Mouse (Mus musculus) layer of hippocampus, postnatal 25 days (tissue): ENCODE results near the gene Aco1. TPM values are rescaled to one million over a fixed set of nuclear protein-coding genes. Genes with fewer than 3 reads are reported as not detected.
"Not testable (repeated sequence)": the region's sequence is repeated elsewhere in the genome, so short reads cannot be mapped to it uniquely, and the experiment has no call there.

Source experiments
- DNase-seq, 2 experiments: peaks; one replicate each; pipeline ENCODE4 v3.0.0; 2022; ENCODE audit warnings: mixed read lengths in 2 of 2, low spot score in 1 of 2; ENCODE audit errors: extremely low spot score in 1 of 2
- total RNA-seq, 2 experiments: library from RNA; stranded (reverse); gene quantifications; 2 replicates each; pipeline ENCODE4 v1.2.3; 2021

The Aco1 gene
- total RNA-seq: 10 to 100 TPM; 30.9 to 34.8 TPM

DNA sequence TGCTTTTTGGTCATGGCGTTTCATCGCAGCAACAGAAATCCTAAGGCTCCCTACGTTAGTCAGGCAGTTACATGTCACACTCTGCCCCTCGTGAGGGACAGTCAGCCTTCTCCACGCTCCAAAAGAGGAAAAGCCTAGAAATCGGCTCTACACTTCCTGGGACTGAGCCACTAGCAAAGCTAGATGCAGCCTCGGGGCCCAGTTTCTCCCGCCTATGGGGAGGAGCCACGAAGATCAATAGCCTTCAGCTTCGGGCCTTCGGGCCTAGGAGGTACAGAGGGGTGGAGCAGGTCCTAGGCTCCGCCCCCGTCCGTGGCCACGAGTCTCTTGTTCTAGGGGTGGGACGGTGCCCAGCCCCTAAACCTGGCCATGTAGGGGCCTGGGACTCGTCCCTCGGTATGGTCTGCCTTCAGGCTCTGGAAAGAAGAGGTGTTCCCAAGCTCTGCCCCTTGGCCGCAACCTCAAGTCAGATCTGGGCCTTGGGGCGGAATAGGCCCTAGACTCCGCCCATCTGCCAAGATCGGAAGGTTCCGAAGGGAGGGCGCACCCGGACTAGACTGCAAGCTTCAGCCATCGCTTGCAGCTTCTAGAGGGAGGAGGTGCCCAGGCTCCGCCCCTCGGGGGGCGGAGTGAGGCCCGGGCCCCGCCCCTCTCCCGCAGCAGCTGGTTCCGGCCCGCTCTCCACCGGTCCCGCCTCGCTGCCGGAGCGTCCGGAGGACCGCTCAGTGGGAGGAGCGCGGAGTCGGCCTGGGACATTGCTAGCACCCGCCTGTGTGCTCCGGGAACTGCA, at the start of gene Aco1:
TSS of gene Aco1 (plus strand) at position 339 of the 790 bp plus-strand sequence.
- DNase-seq: peak; percentile 80 to 94

DNA sequence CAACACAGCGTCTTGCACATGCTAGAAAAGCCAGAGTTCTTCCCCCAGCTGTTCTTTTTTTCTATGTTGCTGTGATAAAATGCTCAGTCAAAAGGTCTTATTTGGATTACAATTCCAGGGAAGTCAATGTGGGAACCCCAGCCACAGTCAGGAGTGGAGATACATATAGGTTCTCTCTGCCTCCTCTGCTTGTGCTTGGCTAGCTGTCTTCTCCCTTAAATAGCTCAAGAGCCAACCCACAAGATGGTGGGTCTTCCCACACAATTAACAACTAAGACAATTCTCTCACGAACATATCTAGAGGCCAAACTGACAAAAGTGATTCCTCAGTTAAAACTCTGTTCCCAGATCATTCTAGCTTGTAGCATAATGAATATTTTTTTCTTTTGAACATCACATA, 47.9 kb upstream of the Aco1 start:
- DNase-seq: no peak

DNA sequence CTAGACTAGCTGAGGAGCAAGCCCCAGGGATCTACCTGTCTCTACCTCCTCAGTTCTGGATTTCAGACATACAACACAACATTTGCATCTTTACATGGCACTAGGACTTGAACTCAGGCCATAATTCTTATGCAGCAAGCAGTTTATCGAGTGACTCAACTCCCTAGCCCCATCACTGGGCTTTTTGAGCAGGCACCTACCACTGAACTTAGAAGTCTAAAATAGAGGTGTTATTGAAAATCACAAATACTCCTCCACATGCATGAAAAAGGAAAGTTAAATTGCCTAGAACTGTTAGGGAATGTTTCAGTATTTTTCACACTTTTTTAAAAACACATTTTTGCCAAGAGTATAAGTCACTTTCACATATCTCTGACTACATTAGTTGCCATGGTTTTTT, 39.9 kb upstream of the Aco1 start:
- no peak for DNase-seq

DNA sequence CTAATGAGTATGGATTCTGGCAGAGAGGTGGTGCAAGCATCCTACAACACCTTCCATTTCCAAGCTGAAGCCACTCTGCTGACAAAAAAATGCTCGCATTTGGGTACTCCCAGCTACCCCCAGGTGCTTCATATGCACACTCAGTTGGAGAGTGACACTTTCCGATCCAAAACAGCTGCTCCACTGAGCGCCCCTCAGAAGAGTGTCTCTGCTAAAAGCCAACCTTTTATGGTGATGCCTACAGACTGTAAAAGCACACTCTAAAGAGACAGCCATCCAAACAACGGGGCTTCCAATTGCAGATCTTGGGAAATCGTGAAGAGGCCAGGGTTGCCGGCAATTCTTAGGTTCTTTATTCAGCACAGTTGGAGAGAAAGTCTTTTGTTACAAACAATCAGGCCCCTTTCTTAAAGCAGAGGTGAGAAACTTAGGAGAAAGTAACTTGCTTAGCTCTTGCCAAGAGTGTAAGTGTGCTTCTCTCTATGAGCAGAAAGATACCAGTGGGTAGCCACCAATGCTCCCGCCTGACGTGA, 36.8 kb upstream of the Aco1 start:
- no peak for DNase-seq

DNA sequence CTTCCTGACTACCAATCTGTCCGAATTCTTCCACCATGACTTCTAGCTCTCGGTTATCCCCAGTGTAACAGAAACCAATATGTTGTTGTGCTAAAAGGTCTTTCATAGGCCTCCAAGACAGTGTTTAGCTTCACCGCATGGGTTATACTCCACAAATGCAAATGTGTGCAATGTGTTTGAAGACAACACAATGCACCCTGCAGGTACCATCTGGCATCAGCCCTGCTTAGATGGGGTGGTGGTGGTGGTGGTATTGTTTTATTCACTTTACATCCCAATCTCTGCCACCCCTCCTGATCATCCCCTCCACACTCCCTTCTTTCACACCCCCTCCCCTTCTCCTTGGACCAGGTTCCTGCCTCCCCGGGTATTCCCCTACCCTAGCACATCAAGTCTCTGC, 34.9 kb upstream of the Aco1 start:
- no peak for DNase-seq

DNA sequence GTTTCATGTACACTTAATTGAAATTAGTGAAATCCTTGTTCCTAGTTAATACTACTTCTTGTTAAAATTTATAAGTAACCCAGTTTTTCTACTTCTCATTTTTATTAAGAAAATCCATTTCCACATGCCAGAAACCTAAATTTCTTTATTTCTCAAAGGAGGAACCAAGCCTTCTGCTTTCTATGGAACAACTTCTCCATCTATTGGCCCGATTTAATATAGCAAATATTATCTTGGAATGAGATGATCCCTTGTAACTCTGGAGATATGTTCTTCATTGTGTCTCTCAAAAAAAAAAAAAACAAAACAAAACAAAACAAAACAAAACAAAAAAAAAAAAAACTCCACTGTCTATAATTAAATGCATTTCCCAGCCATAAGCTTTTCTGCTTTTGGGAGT, 29.7 kb upstream of the Aco1 start:
- DNase-seq: no peak

DNA sequence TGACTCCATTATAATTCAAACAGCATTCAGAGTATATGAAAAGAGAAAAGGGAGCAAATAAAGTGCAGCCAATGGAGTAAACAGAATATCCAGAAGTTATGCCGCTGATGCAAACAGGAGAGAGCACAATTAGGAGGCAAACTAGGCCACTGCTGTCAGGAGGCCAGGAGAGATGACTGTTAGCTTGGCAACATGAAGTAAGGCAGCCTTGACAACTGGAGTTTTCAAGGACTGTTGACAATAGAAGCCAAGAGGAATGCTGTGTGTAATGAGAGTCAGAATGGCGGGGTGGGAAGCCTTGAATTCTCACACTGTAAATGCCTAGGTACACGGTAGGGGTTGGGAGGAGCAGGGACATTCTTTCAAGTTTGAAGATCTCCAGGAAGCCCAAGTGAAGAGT, 21.7 kb upstream of the Aco1 start:
- DNase-seq: no peak

DNA sequence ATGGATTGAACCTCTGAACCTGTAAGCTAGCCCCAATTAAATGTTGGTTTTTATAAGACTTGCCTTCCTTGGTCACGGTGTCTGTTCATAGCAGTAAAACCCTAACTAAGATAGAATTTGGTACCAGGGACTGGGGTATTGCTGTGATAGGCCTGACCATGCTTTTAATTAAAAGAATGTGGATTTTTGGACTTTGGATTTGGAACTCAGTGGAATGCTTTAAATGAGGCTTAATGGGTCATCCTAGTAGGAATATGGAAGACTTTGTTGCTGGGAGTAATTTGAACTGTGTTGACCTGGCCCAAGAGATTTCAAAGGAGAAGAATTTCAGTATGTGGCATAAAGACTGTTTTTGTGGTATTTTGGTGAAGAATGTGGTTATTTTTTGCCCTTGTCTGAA, 20.6 kb upstream of the Aco1 start:
- not testable (repeated sequence) for DNase-seq

DNA sequence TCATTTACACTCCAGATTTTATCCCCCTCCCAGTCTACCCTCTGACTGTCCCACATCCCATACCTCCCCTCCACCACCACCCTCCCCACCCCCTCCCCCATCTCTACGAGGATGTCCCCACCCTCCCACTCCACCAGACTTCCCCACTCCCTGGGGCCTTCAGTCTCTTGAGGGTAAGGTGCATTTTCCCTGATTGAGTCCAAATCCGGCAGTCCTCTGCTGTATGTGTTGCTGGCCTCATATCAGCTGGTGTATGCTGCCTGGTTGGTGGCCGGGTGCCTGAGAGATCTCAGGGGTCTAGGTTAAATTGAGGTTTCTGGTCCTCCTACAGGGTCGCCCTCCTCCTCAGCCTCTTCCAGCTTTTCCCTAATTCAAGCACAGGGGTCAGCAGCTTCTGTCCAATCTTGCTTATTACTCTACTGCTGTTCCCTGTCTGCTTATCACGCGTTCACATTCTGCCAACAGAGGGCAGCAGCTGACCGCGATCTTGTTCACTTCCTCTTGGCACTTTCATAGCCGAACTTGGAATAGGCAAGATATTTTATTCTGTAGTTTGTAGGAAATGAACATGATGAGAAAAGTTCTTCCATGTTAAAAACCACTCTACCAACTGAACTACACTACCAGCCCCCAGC, 8.3 kb upstream of the Aco1 start:
- peak; percentile 47 to 86 for DNase-seq

DNA sequence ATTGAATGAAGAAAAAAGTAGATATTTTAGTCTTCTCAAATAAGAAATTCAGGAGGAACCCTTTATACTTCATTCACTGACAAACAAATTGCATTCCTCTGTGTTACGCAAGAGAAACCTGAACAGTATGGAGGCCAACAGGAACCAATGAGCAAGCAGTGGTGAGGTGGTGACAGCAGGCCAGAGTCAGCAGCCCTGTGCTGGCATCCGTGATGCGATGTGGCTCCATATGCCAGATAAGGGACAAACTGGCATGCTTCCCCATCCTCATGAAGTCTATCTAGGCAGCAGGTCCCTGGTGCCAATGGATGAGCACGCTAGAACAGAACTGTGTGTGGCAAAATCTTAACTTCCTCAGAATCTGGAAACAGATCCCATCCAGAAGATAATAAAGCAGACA, 6.4 kb upstream of the Aco1 start:
- DNase-seq: no peak

DNA sequence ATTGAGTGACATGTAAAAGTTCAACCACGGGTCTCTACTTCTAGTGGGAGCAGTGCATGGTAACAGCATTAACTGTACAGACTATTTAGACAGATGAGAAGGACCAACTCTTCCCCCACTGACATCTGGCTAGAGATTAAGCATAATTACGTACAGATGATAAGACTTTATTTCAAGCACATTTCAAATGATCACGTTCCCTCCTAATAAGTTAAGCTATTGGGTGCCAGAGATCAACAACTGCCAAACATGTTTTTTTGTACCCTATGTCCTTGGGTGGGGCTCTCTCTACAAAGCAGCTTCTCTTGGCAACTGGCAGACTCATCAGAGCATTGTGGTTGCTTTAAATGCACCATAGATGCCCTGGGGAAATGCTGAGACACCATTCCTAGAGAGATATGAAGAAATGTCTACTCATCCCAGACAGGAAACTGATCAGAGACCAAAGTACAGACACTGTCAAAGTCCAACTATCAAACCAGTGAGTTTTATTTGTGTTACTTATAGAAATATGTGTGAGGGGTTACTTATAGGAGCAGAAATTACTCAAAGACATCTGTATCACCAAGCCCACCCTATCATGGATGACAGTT, 3.1 kb upstream of the Aco1 start:
- DNase-seq: no peak

DNA sequence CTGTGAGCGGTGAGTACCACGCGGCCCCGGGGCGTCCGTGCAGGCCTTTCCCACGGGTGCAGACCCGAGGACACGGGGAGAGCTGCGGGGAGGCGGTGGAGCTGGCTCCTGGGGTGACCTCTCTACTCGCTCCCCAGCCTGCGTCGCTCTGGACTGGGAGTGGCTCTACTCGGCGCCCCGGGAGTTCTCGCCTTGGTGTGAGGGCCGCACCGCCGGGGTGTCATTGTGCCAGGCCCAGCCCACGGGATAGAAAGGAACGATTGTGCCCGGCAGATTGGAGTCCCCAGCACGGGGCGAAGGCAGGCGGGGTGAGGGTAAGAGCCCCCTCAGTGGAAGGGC, 621 bp downstream of the Aco1 start:
- no peak for DNase-seq

DNA sequence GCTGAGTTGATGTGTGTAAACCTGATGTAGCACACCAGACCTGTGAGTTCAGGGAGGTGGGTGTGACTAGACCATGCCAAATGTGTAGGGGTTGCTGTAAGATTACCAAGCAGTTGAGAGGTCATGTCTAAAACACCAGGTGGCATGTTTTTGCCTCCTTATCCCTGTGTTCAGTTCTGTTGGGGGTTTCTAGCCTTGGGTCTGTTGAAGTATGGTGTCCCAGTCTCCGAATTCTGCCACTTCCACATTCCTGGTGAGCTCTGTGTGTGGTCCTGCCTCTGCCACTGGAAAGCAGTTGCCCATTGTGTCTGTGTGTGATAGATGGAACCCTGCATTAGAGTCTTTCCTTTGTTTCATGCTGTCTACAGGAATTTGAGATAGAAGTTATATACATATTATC, 1.7 kb downstream of the Aco1 start:
- no peak for DNase-seq

DNA sequence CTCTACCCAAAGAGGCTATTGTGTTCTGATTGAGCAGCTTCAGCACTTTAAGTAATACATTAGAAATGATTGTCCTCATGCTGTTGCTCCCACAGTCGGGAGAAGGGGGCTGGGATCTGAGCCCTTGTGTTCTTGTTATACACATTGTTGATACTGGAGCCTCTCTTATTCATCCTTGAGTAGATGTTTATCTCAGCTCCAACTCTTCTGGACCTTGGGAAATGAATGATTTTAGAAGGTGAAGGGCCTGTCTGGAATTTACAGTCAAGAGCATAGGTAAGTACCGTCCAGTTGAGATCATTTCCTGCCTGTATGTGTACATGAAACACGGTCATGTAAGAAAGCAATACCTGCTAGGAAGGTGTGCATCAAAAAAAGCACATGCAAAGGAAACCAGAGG, 2.1 kb downstream of the Aco1 start:
- DNase-seq: no peak

DNA sequence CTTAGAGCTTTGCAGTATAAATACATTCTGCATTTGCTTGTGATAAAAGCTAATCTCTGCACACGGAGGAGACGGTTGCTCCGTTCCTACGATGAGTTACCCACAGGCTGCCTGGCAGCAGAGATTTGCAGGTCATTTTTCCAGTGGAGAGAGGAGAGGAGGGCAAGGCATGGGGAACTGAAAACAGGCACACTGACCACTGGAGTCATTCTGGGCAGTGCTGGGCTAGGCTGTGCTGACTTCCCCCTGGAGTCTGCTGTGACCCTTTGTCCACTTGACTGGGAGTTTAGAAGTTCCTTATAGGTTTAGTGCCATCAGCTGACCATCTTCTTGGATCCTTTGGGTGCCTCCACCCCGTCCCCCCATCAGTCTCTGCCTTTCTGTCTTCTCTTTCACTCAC, 5.4 kb downstream of the Aco1 start:
- no peak for DNase-seq

DNA sequence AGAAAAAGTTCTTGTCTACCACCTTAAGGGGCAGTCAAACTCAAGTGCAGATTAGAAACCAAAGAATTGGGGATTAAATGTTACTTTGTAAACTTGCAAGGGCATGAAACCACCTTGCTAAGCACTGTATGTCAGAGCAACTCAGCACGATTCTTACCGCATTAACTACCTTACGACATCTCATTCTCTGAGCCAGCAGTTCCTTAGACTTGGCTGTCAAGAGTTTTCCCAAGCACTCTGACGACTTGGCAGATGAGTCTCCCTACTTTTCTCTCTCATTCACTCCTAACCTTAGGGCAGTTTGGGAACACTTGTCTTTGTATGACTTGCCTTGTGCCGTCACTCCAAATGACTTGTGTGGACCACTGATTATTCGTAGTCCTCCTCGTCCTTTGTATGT, 7.2 kb downstream of the Aco1 start:
- no peak for DNase-seq

DNA sequence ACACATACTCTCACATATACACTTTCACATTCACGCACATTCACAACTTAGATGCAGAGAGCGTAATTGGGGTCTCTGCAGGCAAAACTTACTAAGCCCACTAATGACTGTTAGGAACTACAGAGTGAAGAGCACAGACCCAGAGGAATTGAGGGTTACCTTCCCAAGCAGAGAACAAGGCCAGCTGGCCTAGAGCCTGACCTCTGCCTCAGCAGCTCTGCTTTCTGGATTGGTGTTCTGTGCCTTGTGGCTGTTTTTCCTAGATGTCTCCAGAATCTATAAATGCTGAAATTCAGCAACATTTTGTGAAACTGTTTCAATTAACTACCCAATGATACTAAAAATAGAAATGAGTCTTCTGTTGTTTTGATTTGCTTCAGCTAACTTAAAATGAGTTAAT, 9.9 kb downstream of the Aco1 start:
- DNase-seq: no peak

DNA sequence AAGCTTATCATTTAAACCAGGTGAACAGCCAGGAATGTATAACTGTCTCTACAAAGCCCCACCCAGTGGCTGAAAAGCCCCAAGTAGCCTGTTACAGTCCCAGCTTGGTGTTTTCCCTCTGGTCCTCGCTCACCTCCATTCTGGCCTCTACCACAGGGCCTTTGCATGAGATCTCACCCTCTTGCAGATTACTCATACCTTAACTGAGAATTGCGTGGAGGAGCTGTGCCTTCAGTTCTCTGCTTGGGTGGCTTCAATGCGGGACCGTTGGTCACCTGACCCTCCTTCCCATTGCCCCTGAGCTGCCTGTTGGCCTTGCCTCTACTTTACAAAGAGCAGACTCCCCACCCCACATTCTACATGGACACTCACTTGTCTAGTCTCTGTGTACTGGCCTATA, 10.6 kb downstream of the Aco1 start:
- DNase-seq: no peak

DNA sequence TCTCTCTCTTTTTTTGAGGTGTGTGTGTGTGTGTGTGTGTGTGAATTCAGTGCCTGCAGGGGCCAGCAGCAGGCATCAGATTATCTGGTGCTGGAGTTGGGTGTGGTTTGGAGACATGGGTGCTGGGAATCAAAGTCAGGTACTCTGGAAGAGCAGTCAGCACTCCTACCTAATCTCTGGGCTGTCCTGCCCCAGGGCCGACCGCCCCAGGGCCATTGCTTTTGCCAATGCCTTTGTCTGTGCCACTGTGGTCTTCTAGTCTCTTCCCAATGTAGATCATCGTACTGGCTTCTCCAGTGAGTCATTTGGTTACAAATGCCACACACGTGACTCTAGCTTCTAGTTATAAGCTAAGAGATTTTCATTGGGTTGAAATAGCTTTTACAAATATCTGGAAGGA, 11.9 kb downstream of the Aco1 start:
- no peak for DNase-seq

DNA sequence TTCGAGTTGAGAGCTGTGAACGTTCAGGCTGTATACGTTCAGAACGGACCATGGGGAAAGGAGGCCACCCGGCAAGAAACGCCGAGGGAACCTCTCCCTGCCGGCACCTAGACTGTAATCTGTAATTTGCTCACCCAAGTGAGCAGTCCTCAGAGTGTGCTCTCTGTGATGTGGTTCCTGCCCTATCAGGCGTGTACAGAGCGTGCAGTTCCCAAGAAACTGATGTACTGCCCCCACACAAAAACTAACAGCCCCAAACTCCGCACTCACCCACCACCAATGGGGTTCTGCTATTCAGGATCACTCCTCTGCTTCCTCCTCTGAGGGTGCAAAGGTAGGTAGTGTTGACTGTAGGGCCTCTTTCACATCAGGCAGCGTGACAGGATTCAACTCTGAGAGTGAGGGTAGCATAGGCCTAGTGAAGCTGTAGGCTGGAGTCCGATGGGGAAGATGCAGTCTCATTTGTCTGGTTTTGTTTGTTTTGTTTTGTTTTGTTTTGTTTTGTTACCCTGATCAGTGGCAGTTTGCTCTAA, 12.7 kb downstream of the Aco1 start:
- no peak for DNase-seq

DNA sequence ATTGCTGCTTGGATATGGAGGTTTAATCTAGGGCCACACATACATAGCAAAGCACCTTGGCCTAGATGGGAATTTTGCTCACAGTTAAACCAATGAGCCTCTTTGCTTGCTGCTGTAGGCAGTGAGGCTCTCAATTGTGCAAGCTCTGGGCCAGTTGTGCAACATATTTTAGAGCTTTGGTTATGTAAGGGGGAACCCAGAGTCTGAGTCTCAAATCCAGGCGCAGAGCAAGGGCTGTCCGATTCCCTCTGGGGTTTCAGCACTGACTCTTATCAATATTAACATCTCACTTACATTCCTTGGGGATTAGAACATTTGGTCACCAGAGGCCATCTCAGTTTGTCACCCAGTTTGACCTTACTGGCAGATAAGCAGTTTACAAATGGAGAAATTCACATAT, 13.3 kb downstream of the Aco1 start:
- DNase-seq: no peak
